Mouse (Mus musculus): ENCODE measurements around the gene Snd1.

GRCm38 (mm10) chr6:28480752-28481492 is 6.0 kb downstream of the Snd1 start:
- TF ChIP-seq CTCF (conservative IDR thresholded peaks at IDR 0.05; ENCODE audit: low read length) (no peak), NANOG (IDR thresholded peaks at IDR 0.05; ENCODE audit: borderline replicate concordance, low read length) (no peak)

All from E14TG2a.4 (cell line).